Mouse (Mus musculus): ENCODE measurements around the gene Rpl7a. TPM values are rescaled to one million over a fixed set of nuclear protein-coding genes. Genes with fewer than 3 reads are reported as not detected.

Rpl7a gene
- total and polyA plus RNA-seq, 2 experiments: 398 to 721 TPM

DNA sequence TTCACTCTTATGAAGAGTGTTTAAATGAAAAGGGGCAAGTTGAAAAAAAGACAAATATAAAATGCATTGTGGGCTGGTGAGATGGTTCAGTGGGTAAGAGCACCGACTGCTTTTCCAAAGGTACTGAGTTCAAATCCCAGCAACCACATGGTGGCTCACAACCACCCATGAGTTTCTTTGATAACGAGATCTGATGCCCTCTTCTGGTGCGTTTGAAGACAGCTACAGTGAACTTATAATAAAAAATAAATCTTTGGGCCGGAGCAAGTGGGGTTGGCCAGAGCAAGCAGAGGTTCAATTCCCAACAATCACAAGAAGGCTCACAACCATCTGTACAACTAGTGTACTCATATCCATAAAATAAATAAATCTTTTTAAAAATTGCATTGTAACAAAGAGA lies 14.7 kb upstream of the Rpl7a start:
- H3K79me2 ChIP-seq (ENCODE audit: control insufficient read depth, insufficient read depth, low read length): no peaks in the 10 kb centered on the region
- H3K27ac ChIP-seq (replicated peaks; ENCODE audit: insufficient read depth, low read depth, low read length): no peak overlapping the region
- WGBS: 88% methylated on average over 4 of the region's 4 CpGs
- H3K36me3 ChIP-seq (ENCODE audit: control insufficient read depth, insufficient read depth, low read length): peaks cover 52% of the 10 kb centered on the region
- H3K4me3 ChIP-seq (ENCODE audit: insufficient read depth, low read depth, low read length): no peak overlapping the region
- DNase-seq (ENCODE audit: extremely low read depth, low read depth, low spot score): no peak
- no peaks in the 10 kb centered on the region for H3K27me3 ChIP-seq (ENCODE audit: control insufficient read depth, insufficient read depth, low read length)
- no peaks in the 10 kb centered on the region for H3K4me1 ChIP-seq (ENCODE audit: control insufficient read depth, insufficient read depth, low read length)
- TF ChIP-seq CTCF (IDR thresholded peaks at IDR 0.05; ENCODE audit: low read depth, low read length) (no peak), POLR2A (IDR thresholded peaks at IDR 0.05; ENCODE audit: extremely low read depth, insufficient read depth, low read length) (no peak)
- H3K9ac ChIP-seq (ENCODE audit: low read depth, low read length): no peak overlapping the region

GRCm38 (mm10) chr2:26900731-26901130 lies 9.8 kb upstream of the Rpl7a start:
- Histone ChIP-seq H3K27ac (replicated peaks; ENCODE audit: insufficient read depth, low read depth, low read length) (no peak overlapping the region), H3K79me2 (ENCODE audit: control insufficient read depth, insufficient read depth, low read length) (no peaks in the 10 kb centered on the region; the same call in 1 of the 2 replicates), H3K4me1 (ENCODE audit: control insufficient read depth, insufficient read depth, low read length) (peaks cover 14% of the 10 kb centered on the region), H3K9ac (ENCODE audit: low read depth, low read length) (no peak overlapping the region), H3K4me3 (ENCODE audit: insufficient read depth, low read depth, low read length) (no peak overlapping the region), H3K36me3 (ENCODE audit: control insufficient read depth, insufficient read depth, low read length) (peaks cover 32% of the 10 kb centered on the region), H3K27me3 (ENCODE audit: control insufficient read depth, insufficient read depth, low read length) (no peaks in the 10 kb centered on the region)
- TF ChIP-seq POLR2A (IDR thresholded peaks at IDR 0.05; ENCODE audit: extremely low read depth, insufficient read depth, low read length) (no peak), CTCF (IDR thresholded peaks at IDR 0.05; ENCODE audit: low read depth, low read length) (no peak)
- WGBS: 24% methylated on average over 1 of the region's 1 CpGs
- DNase-seq (ENCODE audit: extremely low read depth, low read depth, low spot score): no peak

DNA sequence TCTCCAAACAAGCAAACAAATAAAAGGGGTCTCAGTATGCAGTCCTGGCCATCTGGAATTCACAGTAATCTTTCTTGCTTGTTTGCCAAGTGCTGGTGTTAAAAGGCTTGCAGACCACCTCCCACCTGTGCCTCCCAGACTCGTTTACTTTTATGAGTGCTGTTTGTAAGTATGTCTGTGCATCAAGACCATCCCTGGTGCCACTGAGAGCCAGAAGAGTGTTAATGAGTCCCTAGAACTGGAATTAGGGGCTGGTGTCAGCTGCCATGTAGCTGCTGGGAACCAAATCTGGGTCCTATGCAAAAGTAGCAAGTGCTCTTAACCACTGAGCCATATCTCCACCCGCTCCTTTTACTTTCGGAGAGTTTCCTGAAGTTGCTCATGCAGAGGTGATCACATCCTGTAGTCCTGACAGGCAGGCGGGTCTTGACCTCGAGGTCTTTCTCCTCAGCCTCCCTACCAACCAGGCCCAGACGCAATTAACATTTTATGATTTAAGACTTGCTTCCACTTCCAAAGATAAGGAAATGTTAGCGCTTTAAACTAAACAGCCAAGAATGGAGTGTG lies 8.6 kb upstream of the Rpl7a start:
- no peaks in the 10 kb centered on the region for H3K27me3 ChIP-seq (ENCODE audit: control insufficient read depth, insufficient read depth, low read length)
- H3K4me1 ChIP-seq (ENCODE audit: control insufficient read depth, insufficient read depth, low read length): peaks cover 14% of the 10 kb centered on the region
- peak overlapping the region; percentile 92 for H3K9ac ChIP-seq (ENCODE audit: low read depth, low read length)
- peak overlapping the region; percentile 98; the same call in 1 of the 2 replicates for H3K4me3 ChIP-seq (ENCODE audit: insufficient read depth, low read depth, low read length)
- H3K27ac ChIP-seq (replicated peaks; ENCODE audit: insufficient read depth, low read depth, low read length): no peak overlapping the region
- no peak for DNase-seq (ENCODE audit: extremely low read depth, low read depth, low spot score)
- WGBS: 4% methylated on average over 7 of the region's 7 CpGs
- no peak for TF ChIP-seq CTCF (IDR thresholded peaks at IDR 0.05; ENCODE audit: low read depth, low read length)
- no peak for TF ChIP-seq POLR2A (IDR thresholded peaks at IDR 0.05; ENCODE audit: extremely low read depth, insufficient read depth, low read length)
- peaks cover 28% of the 10 kb centered on the region for H3K36me3 ChIP-seq (ENCODE audit: control insufficient read depth, insufficient read depth, low read length)
- no peaks in the 10 kb centered on the region; the same call in 1 of the 2 replicates for H3K79me2 ChIP-seq (ENCODE audit: control insufficient read depth, insufficient read depth, low read length)

DNA sequence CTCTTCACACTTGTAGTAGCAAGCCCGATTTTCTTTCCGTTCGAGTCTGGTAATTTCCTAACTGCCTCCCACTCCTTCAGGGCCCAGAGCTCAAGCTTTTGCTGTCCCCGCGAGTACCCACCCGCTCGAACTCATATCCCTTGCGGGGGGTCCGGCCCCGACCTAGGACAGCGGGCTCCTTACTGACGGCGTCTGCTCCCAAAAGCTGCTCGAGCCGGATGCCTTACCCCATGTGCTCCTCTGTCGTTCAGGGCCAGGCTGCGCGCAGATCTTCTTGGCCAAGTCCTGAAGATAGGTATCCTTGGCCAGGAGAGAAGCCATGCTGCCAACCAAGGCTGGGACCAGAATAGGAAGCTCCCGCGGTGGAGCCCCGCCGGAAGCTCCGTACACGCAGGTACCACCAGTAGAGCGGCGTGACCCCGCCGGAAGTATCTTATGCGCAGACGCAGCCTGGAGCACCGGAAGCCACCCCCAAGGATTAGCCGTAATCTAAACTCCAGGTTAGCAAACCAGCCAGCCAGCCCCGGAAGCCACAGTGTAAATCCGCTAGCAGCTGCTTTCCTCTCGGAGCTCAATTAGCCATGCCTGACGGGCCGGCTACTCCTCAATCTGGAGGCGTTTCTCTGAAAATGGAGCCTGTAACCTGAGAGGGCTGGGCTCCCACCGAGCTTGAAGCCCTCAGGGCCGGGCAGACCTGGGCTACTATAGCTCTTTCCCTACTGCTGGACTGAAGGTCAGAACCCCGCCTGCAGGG lies 7.9 kb upstream of the Rpl7a start, which contains the start of gene Surf6:
Surf6 (minus strand) TSS at position 413 of the 754 bp plus-strand sequence.
- Histone ChIP-seq H3K4me1 (ENCODE audit: control insufficient read depth, insufficient read depth, low read length) (peaks cover 14% of the 10 kb centered on the region), H3K27me3 (ENCODE audit: control insufficient read depth, insufficient read depth, low read length) (no peaks in the 10 kb centered on the region), H3K36me3 (ENCODE audit: control insufficient read depth, insufficient read depth, low read length) (peaks cover 22% of the 10 kb centered on the region), H3K4me3 (ENCODE audit: insufficient read depth, low read depth, low read length) (peak within 1 kb of the TSS; percentile 98), H3K27ac (replicated peaks; ENCODE audit: insufficient read depth, low read depth, low read length) (peak within 1 kb of the TSS; percentile 67), H3K9ac (ENCODE audit: low read depth, low read length) (peak within 1 kb of the TSS; percentile 92), H3K79me2 (ENCODE audit: control insufficient read depth, insufficient read depth, low read length) (no peaks in the 10 kb centered on the region; the same call in 1 of the 2 replicates)
- TF ChIP-seq POLR2A (IDR thresholded peaks at IDR 0.05; ENCODE audit: extremely low read depth, insufficient read depth, low read length): 0 out of 2 replicates have a peak, but pooled peaks have one; percentile 31
- no peak for TF ChIP-seq CTCF (IDR thresholded peaks at IDR 0.05; ENCODE audit: low read depth, low read length)
- peak; percentile 96 for DNase-seq (ENCODE audit: extremely low read depth, low read depth, low spot score)
- under 1% methylated on average over 41 of the region's 41 CpGs for WGBS

- DNase-seq (ENCODE audit: extremely low read depth, low read depth, low spot score): no peak
- H3K9ac ChIP-seq (ENCODE audit: low read depth, low read length): peak overlapping the region; percentile 74
- WGBS: 12% methylated on average over 7 of the region's 7 CpGs
- H3K4me3 ChIP-seq (ENCODE audit: insufficient read depth, low read depth, low read length): peak overlapping the region; percentile 98
- peak overlapping the region; percentile 46 for H3K27ac ChIP-seq (replicated peaks; ENCODE audit: insufficient read depth, low read depth, low read length)
- no peak for TF ChIP-seq CTCF (IDR thresholded peaks at IDR 0.05; ENCODE audit: low read depth, low read length)
- no peak for TF ChIP-seq POLR2A (IDR thresholded peaks at IDR 0.05; ENCODE audit: extremely low read depth, insufficient read depth, low read length)
- no peaks in the 10 kb centered on the region for H3K27me3 ChIP-seq (ENCODE audit: control insufficient read depth, insufficient read depth, low read length)
- H3K4me1 ChIP-seq (ENCODE audit: control insufficient read depth, insufficient read depth, low read length): peaks cover 14% of the 10 kb centered on the region
- peaks cover under 1% of the 10 kb centered on the region; the same call in 1 of the 2 replicates for H3K79me2 ChIP-seq (ENCODE audit: control insufficient read depth, insufficient read depth, low read length)
- H3K36me3 ChIP-seq (ENCODE audit: control insufficient read depth, insufficient read depth, low read length): peaks cover 17% of the 10 kb centered on the region
These were observed 7.3 kb upstream of the Rpl7a start for GRCm38 (mm10) chr2:26903311-26903710.
